In genomic region chr11:49883394-49883793, GRCm38 (mm10) we compare ENCODE assay signal across 39 mouse cellular contexts. TPM values are rescaled to one million over a fixed set of nuclear protein-coding genes. Genes with fewer than 3 reads are reported as not detected.
"Had no signal": no experiment of that assay in that cellular context is flagged by ENCODE, and none has a peak within 500 bp of the region (broad histone marks: within the 10 kb centered on the region; RNA-seq: fewer than 3 reads in every experiment).

No protein-coding gene starts in this region.

- H3K4me3 ChIP-seq: heart, embryonic 10.5 days; heart, embryonic 12.5 days; heart, embryonic 13.5 days; heart, embryonic 15.5 days; hindbrain, embryonic 10.5 days; hindbrain, embryonic 12.5 days; hindbrain, embryonic 13.5 days; hindbrain, embryonic 15.5 days; intestine, embryonic 15.5 days; kidney, embryonic 15.5 days; layer of hippocampus, adult 2 months; left cerebral cortex, adult 2 months had no signal

- H3K27me3 ChIP-seq: heart, embryonic 12.5 days; heart, embryonic 13.5 days; heart, embryonic 15.5 days; hindbrain, embryonic 12.5 days; hindbrain, embryonic 13.5 days; hindbrain, embryonic 15.5 days; intestine, embryonic 15.5 days; kidney, embryonic 15.5 days had no signal

- ATAC-seq: hindbrain, embryonic 16.5 days; hindbrain, postnatal 0 days; inflammation-experienced regulatory T-cells, adult 6 months; intestine, embryonic 15.5 days; intestine, embryonic 16.5 days; intestine, postnatal 0 days had no signal

- H3K9ac ChIP-seq: heart, embryonic 12.5 days; heart, embryonic 13.5 days; heart, embryonic 15.5 days; hindbrain, embryonic 12.5 days; hindbrain, embryonic 14.5 days; hindbrain, embryonic 15.5 days; intestine, embryonic 15.5 days; kidney, embryonic 15.5 days had no signal

- H3K27ac ChIP-seq: heart, embryonic 10.5 days; heart, embryonic 13.5 days; heart, embryonic 15.5 days; hindbrain, embryonic 10.5 days; hindbrain, embryonic 12.5 days; hindbrain, embryonic 13.5 days; hindbrain, embryonic 14.5 days; hindbrain, embryonic 15.5 days; hindbrain, postnatal 0 days; intestine, embryonic 15.5 days; kidney, embryonic 15.5 days; kidney, postnatal 0 days; layer of hippocampus, adult 2 months; left cerebral cortex, adult 2 months had no signal

- H3K9me3 ChIP-seq: heart, embryonic 10.5 days; heart, embryonic 12.5 days; heart, embryonic 13.5 days; heart, embryonic 15.5 days; hindbrain, embryonic 10.5 days; hindbrain, embryonic 12.5 days; hindbrain, embryonic 13.5 days; hindbrain, embryonic 15.5 days; intestine, embryonic 15.5 days; kidney, embryonic 15.5 days had no signal

- H3K4me2 ChIP-seq: heart, embryonic 11.5 days; heart, embryonic 12.5 days; heart, embryonic 13.5 days; heart, embryonic 15.5 days; hindbrain, embryonic 12.5 days; hindbrain, embryonic 13.5 days; hindbrain, embryonic 14.5 days; hindbrain, embryonic 15.5 days; intestine, embryonic 15.5 days; kidney, embryonic 15.5 days had no signal

- DNase-seq: heart, postnatal 10 days; heart, postnatal 14 days; heart, postnatal 36 days; heart, postnatal 4 days; kidney, adult 11 months; kidney, adult 18-20 months; kidney, adult 2 months; kidney, adult 8-10 months; kidney, adult 9 months; kidney, postnatal 10 days; kidney, postnatal 14 days; kidney, postnatal 25 days; kidney, postnatal 36 days; kidney, postnatal 4 days; layer of hippocampus, adult 9-11 months; layer of hippocampus, postnatal 36 days had no signal

- H3K4me1 ChIP-seq: hindbrain, embryonic 10.5 days; hindbrain, embryonic 12.5 days; hindbrain, embryonic 13.5 days; hindbrain, embryonic 15.5 days; intestine, embryonic 15.5 days; kidney, embryonic 15.5 days had no signal

RNA-seq across cellular contexts. Expression of gene Rasgef1c, which starts 18.2 kb away (rescaled TPM):
- total RNA-seq: heart, postnatal 4 days had no signal
- polyA plus RNA-seq: heart, embryonic 13.5 days; heart, embryonic 14.5 days; heart, postnatal 0 days; kidney, embryonic 14.5 days had no signal
